Mouse (Mus musculus): Measurements from ENCODE around the gene Phldb2. TPM values are rescaled to one million over a fixed set of nuclear protein-coding genes. Genes with fewer than 3 reads are reported as not detected.

The Phldb2 gene
- total RNA-seq, 1 experiment from 2014 or later = 4.3 TPM

DNA sequence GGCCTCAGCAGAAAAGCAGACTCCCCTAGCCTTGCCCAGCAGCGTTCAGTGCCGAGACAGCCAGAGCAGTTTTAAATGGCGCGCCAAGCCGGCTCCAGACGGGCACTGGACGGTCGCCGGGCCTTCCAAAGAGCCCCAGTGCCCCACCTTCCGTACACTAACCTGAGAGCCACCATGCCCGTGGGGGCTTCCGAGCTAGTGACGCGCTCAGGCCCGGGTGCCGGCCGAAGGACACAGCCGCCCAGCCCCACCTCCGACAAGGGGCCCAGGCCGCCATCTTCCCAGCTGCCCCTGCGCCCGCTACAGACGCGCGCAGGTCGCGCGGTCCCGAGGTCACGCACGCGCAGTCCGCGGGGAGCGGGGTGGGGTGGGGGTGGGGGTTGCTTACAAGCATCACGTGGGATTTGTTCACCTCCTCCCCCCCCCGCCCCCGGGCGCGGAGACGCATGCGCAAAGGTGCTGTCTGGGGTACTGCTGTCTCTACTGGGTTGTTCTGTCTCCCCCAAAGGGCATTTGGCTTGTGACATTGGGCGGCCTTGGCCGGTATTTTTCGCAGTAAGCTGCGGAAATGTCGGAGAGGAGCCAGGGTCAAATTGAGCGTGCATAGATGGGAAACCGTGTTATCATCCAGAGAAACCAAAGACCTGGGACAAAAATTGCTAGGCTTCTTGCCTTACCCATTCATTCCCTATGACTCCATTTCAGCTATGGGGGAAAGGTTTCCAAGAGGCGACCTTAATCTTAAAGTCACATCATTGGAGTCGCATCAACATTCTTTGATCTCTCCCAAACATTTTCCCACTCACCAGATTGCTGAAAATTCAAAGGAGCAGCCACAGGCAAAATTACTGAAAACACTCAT lies 210.6 kb downstream of the Phldb2 start, which contains the start of gene Abhd10:
Gene Abhd10, minus strand, starts transcription at position 341 of the 862 bp plus-strand sequence.
- peak; percentile 80 to 90 for ATAC-seq (replicated peaks in 1 of 2; ENCODE audit: insufficient read depth in 1 of 2, low FRiP score in 2 of 2, low TSS enrichment in 1 of 2, low read depth in 1 of 2, poor library complexity in 2 of 2, severe bottlenecking in 2 of 2)

DNA sequence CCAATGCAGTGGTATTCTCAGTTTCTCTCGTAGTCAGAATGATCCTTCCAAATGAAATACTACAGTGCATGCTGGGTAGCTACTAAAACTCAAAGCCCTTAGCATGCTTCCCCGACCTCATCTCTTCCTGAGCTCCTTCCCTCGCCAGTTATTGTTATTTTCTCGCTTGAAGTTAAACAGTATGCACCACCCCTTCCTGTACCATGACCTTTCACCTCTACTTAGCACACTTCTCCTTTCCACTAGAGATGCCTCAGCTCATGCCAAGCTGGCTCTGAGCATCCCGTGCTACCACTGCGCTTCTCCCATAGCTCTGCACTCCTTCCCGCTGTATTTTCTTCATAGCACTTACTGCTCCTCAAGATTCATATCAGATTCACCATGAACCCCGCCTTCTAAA lies 215.5 kb downstream of the Phldb2 start:
- ATAC-seq (replicated peaks in 1 of 2; ENCODE audit: insufficient read depth in 1 of 2, low FRiP score in 2 of 2, low TSS enrichment in 1 of 2, low read depth in 1 of 2, poor library complexity in 2 of 2, severe bottlenecking in 2 of 2) = no peak

- ATAC-seq (replicated peaks in 1 of 2; ENCODE audit: insufficient read depth in 1 of 2, low FRiP score in 2 of 2, low TSS enrichment in 1 of 2, low read depth in 1 of 2, poor library complexity in 2 of 2, severe bottlenecking in 2 of 2) = peak in 1 of 2 experiments; percentile 68; a peak in 2 of 4 replicates
Observed at GRCm38 (mm10) chr16:45736724-45737123, 216.7 kb downstream of the Phldb2 start.

- ATAC-seq (replicated peaks in 1 of 2; ENCODE audit: insufficient read depth in 1 of 2, low FRiP score in 2 of 2, low TSS enrichment in 1 of 2, low read depth in 1 of 2, poor library complexity in 2 of 2, severe bottlenecking in 2 of 2) = no peak
Observed at GRCm38 (mm10) chr16:45729163-45729562, 224.2 kb downstream of the Phldb2 start.

DNA sequence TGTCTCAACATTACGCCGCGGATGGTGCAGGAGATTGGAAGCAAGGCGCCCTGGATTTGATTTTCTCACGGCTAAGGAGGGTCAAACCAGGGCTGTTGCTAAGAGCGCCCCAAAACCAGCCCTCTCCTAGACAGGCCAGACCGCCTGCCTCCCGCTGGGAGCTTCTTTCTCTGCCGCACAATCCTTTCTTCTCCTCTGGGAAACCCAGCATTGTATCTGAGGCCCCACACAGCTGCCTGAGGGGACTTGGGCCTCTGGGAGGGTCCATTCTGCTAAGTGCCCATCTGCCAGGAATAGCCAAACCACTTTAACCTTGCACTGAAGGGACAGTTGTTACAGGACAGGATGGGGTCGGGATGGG lies 228.7 kb downstream of the Phldb2 start:
- ATAC-seq (replicated peaks in 1 of 2; ENCODE audit: insufficient read depth in 1 of 2, low FRiP score in 2 of 2, low TSS enrichment in 1 of 2, low read depth in 1 of 2, poor library complexity in 2 of 2, severe bottlenecking in 2 of 2) = peak in 1 of 2 experiments; percentile 33; a peak in 1 of 4 replicates

DNA sequence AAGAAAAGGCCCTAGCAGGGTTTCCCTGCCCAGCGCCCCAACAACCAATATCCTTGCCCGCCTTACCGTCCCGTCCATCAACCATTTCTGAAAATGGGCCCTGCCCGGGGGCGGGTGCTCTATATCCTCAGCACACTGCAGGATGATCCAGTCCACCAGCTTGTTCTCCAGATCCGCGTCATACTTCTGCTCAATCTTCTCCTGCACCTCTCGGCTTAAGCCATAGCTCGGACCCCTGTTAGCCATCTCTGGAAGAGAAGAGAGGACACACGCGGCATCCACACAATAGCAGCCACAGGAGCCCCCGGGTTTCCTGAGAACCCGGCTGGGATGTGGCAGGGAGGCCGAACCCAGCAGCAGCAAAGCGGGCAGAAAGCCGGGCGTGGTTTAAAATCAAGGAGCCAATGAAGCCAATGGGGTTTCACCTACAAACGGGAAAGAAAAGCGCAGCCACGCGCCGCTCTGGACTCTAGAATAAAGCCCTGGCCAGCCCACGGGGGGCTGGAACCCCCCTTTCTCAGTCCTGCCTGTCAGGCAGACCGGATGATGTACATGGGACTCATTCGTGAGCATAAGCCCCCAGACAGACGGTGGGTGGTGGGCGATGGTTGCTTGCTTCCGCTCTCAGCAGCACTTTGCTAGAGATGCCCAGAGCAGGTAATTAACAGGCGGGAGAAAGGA lies 229.2 kb downstream of the Phldb2 start, which contains the start of gene Tagln3:
Gene Tagln3, minus strand, starts transcription at position 548 of the 681 bp plus-strand sequence.
- ATAC-seq (replicated peaks in 1 of 2; ENCODE audit: insufficient read depth in 1 of 2, low FRiP score in 2 of 2, low TSS enrichment in 1 of 2, low read depth in 1 of 2, poor library complexity in 2 of 2, severe bottlenecking in 2 of 2) = peak; percentile 50 to 73

DNA sequence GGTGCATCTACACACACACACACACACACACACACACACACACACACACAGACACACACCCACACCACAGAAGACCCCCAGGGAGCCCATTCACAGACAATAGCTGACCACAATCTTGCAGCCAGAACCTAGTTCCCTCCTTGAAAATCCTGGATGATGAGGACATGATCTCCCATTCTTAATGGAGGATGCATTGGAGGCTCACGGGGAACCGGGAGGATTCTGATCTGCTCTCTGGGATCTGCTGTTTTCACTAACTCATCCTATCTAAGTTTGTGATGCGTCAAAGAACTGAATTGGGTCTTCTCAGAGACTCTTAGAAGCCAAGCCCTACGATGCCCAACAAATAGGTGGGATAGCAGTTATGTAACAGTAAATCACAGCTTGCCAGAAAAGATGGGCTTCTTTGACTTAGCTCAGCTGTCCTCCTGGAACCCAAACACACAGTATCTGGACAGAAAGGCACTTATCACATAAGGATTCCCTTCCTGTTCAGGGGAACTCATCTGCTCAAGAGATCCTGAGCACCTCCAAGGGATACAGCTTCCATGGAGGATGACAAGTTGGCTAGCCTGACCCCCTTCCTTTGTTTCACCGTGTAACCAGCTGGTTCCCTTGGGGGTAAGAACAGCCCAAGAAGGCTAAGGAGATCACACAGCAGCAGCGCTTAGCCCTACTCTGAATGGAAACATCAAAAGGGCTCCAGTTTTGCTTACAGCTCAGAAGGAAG lies 230.1 kb downstream of the Phldb2 start:
- no peak for ATAC-seq (replicated peaks in 1 of 2; ENCODE audit: insufficient read depth in 1 of 2, low FRiP score in 2 of 2, low TSS enrichment in 1 of 2, low read depth in 1 of 2, poor library complexity in 2 of 2, severe bottlenecking in 2 of 2)

GRCm38 (mm10) chr16:45722460-45722951 lies 230.9 kb downstream of the Phldb2 start:
- ATAC-seq (replicated peaks in 1 of 2; ENCODE audit: insufficient read depth in 1 of 2, low FRiP score in 2 of 2, low TSS enrichment in 1 of 2, low read depth in 1 of 2, poor library complexity in 2 of 2, severe bottlenecking in 2 of 2) = no peak

- ATAC-seq (replicated peaks in 1 of 2; ENCODE audit: insufficient read depth in 1 of 2, low FRiP score in 2 of 2, low TSS enrichment in 1 of 2, low read depth in 1 of 2, poor library complexity in 2 of 2, severe bottlenecking in 2 of 2) = no peak
Observed at GRCm38 (mm10) chr16:45720022-45720630, 233.3 kb downstream of the Phldb2 start.

- ATAC-seq (replicated peaks in 1 of 2; ENCODE audit: insufficient read depth in 1 of 2, low FRiP score in 2 of 2, low TSS enrichment in 1 of 2, low read depth in 1 of 2, poor library complexity in 2 of 2, severe bottlenecking in 2 of 2) = no peak
Observed at GRCm38 (mm10) chr16:45718296-45718695, 235.1 kb downstream of the Phldb2 start.

GRCm38 (mm10) chr16:45714489-45715150 lies 238.8 kb downstream of the Phldb2 start:
- no peak for ATAC-seq (replicated peaks in 1 of 2; ENCODE audit: insufficient read depth in 1 of 2, low FRiP score in 2 of 2, low TSS enrichment in 1 of 2, low read depth in 1 of 2, poor library complexity in 2 of 2, severe bottlenecking in 2 of 2)

DNA sequence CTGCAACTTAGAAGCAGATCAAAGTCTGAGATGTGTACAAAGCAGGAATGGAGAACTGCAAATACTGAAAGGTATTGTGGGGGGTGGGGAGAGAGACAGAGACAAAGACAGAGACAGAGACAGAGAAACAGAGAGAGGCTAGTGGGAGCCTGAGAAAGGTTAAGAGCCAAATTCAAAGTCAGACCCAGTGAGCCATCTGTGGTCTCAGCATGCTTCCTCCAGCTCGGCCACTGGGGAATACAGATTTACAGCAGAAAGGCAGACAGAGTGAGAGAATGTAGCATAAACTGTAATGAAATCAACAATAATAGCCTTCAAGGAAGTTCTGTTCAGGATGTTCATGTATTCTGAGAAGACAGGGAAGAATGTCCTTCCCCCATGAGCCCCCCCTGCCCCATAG lies 239.5 kb downstream of the Phldb2 start:
- ATAC-seq (replicated peaks in 1 of 2; ENCODE audit: insufficient read depth in 1 of 2, low FRiP score in 2 of 2, low TSS enrichment in 1 of 2, low read depth in 1 of 2, poor library complexity in 2 of 2, severe bottlenecking in 2 of 2) = no peak

DNA sequence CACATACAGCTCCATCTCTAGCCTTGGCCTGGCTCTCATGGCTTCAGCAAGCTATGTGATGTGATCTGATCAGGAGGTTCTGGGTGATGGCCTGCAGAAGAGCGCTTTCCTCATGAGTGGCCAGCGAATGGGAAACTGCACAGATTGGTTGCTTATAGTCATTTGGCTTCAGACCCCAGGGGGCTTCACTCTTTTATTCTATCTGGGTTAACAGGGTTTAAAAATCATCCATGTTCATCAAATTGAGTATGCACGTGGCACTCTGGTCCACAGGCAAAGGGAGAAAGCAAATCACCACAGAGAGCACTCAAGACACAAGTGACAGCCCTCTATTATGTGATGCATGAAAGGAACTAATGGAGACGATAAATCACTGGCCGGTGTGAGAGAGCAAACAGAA lies 240.1 kb downstream of the Phldb2 start:
- no peak for ATAC-seq (replicated peaks in 1 of 2; ENCODE audit: insufficient read depth in 1 of 2, low FRiP score in 2 of 2, low TSS enrichment in 1 of 2, low read depth in 1 of 2, poor library complexity in 2 of 2, severe bottlenecking in 2 of 2)

DNA sequence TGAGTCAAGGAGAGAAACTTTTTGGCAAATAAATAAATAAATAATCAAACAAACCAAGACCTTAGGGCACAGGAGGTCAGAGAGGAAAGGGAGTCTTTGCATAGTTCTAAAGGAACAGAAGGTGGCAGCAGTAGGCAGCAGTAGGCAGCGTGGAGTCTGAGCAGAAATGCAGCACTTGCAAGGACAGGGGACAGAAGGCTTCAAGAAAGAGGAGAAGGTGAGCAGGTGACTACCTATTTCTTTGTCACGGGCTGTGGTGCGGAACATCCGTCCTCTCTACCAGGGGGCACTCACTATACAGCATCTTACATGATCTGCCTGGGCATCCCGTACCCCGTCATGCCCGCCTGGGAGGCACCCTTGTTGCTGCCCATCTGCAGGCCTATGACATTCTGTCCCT lies 242.1 kb downstream of the Phldb2 start:
- ATAC-seq (replicated peaks in 1 of 2; ENCODE audit: insufficient read depth in 1 of 2, low FRiP score in 2 of 2, low TSS enrichment in 1 of 2, low read depth in 1 of 2, poor library complexity in 2 of 2, severe bottlenecking in 2 of 2) = peak in 1 of 2 experiments; percentile 56; a peak in 1 of 4 replicates

DNA sequence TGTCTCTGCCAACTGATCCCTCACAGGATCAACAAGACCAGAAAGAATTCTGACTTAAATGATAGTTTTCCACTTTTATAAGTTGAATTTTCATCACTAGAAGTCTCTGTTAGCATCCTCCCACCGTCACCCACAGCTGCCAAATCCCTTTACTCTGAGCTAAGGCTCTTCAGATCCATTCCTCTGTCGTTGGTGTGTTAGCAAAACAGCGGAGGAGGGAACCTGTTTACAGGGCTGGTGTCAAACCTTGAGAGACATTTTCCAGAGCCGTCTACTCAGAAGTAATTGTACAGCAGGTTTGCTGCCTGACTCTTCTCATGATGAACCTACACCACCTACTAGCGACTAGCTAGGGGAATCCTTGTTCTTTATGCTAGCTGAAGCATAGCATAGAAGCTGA lies 254.1 kb downstream of the Phldb2 start:
- ATAC-seq (replicated peaks in 1 of 2; ENCODE audit: insufficient read depth in 1 of 2, low FRiP score in 2 of 2, low TSS enrichment in 1 of 2, low read depth in 1 of 2, poor library complexity in 2 of 2, severe bottlenecking in 2 of 2) = no peak

- no peak for ATAC-seq (replicated peaks in 1 of 2; ENCODE audit: insufficient read depth in 1 of 2, low FRiP score in 2 of 2, low TSS enrichment in 1 of 2, low read depth in 1 of 2, poor library complexity in 2 of 2, severe bottlenecking in 2 of 2)
Observed at GRCm38 (mm10) chr16:45697996-45698395, 255.4 kb downstream of the Phldb2 start.

Measured in hematopoietic stem cell, adult 5-6 weeks (primary cell).